8 mouse cellular contexts compared by ENCODE assay signal in genomic region chr7:43442684-43443083, GRCm38 (mm10). TPM values are rescaled to one million over a fixed set of nuclear protein-coding genes. Genes with fewer than 3 reads are reported as not detected.
A peak's percentile ranks its signal among the peaks of the same experiment; 100 is the strongest.
DNase-seq lines count a peak whose midpoint lies in the region; ATAC-seq and TF ChIP-seq lines count a peak whose summit lies in the region.

No protein-coding gene starts in this region.

- TF ChIP-seq POLR2A in myocyte (IDR thresholded peaks at IDR 0.05; ENCODE audit: insufficient read length, low read depth), result no peak

- peak overlapping the region; percentile 99 for H3K27ac ChIP-seq in kidney, postnatal 0 days
- H3K27ac ChIP-seq in embryonic facial prominence, embryonic 12.5 days, result peak overlapping the region; percentile 96
- H3K27ac ChIP-seq in intestine, embryonic 15.5 days, result peak overlapping the region; percentile 98

- H3K36me3 ChIP-seq in kidney, postnatal 0 days (ENCODE audit: insufficient read depth, low read length), result no peaks in the 10 kb centered on the region
- H3K36me3 ChIP-seq in embryonic facial prominence, embryonic 12.5 days, result no peaks in the 10 kb centered on the region
- no peaks in the 10 kb centered on the region for H3K36me3 ChIP-seq in intestine, embryonic 15.5 days
- H3K36me3 ChIP-seq in myocyte (ENCODE audit: control insufficient read depth, insufficient read depth), result no peaks in the 10 kb centered on the region

- TF ChIP-seq CTCF in kidney, postnatal 0 days (IDR thresholded peaks at IDR 0.05; ENCODE audit: low read depth), result no peak

- peak overlapping the region; percentile 48 for H3K4me3 ChIP-seq in kidney, postnatal 0 days (replicated peaks; ENCODE audit: low read depth, low read length)
- H3K4me3 ChIP-seq in embryonic facial prominence, embryonic 12.5 days, result peak overlapping the region; percentile 45
- peak overlapping the region; percentile 51 for H3K4me3 ChIP-seq in intestine, embryonic 15.5 days (replicated peaks)
- H3K4me3 ChIP-seq in myocyte, result peak overlapping the region; percentile 69

- H3K4me2 ChIP-seq in kidney, postnatal 0 days (ENCODE audit: low read length), result peak overlapping the region; percentile 80
- peak overlapping the region; percentile 83 for H3K4me2 ChIP-seq in embryonic facial prominence, embryonic 12.5 days (replicated peaks)
- H3K4me2 ChIP-seq in intestine, embryonic 15.5 days (replicated peaks), result peak overlapping the region; percentile 89
- H3K4me2 ChIP-seq in myocyte (ENCODE audit: low read depth), result peak overlapping the region; percentile 99

- peaks cover 11% of the 10 kb centered on the region for H3K79me2 ChIP-seq in myocyte (ENCODE audit: control insufficient read depth, insufficient read depth)

- ATAC-seq in kidney, postnatal 0 days (replicated peaks; ENCODE audit: low FRiP score, low read depth), result no peak
- ATAC-seq in embryonic facial prominence, embryonic 12.5 days (ENCODE audit: insufficient number of reproducible peaks, insufficient read depth, low FRiP score, low TSS enrichment), result no peak
- peak; percentile 9; the same call in 1 of the 2 replicates for ATAC-seq in intestine, embryonic 15.5 days

- DNase-seq in kidney, postnatal 0 days (ENCODE audit: low spot score), result no peak
- no peak for DNase-seq in kidney, adult 9 months
- DNase-seq in left cerebral cortex, adult 9 months (ENCODE audit: low spot score in 2 of 2), result no peak
- no peak for DNase-seq in layer of hippocampus, postnatal 36 days
- DNase-seq in adrenal gland, adult 8-10 months, result no peak

- H3K9ac ChIP-seq in kidney, postnatal 0 days (ENCODE audit: low read depth, low read length), result peak overlapping the region; percentile 67
- peak overlapping the region; percentile 57 for H3K9ac ChIP-seq in embryonic facial prominence, embryonic 12.5 days
- peak overlapping the region; percentile 66 for H3K9ac ChIP-seq in intestine, embryonic 15.5 days

- H3K9me3 ChIP-seq in kidney, postnatal 0 days (replicated peaks; ENCODE audit: low read length), result no peaks in the 10 kb centered on the region
- H3K9me3 ChIP-seq in embryonic facial prominence, embryonic 12.5 days, result no peaks in the 10 kb centered on the region
- H3K9me3 ChIP-seq in intestine, embryonic 15.5 days, result no peaks in the 10 kb centered on the region

- WGBS in kidney, postnatal 0 days, result 10% methylated on average over 9 of the region's 9 CpGs
- 9% methylated on average over 9 of the region's 9 CpGs for WGBS in embryonic facial prominence, embryonic 12.5 days
- 11% methylated on average over 9 of the region's 9 CpGs for WGBS in intestine, embryonic 15.5 days

- peak overlapping the region; percentile 44 for H3ac ChIP-seq in myocyte (ENCODE audit: control insufficient read depth, insufficient read length)

- peaks cover 12% of the 10 kb centered on the region; the same call in 1 of the 2 replicates for H3K4me1 ChIP-seq in kidney, postnatal 0 days (replicated peaks; ENCODE audit: insufficient read depth, low read length)
- peaks cover 9% of the 10 kb centered on the region for H3K4me1 ChIP-seq in embryonic facial prominence, embryonic 12.5 days
- peaks cover 10% of the 10 kb centered on the region for H3K4me1 ChIP-seq in intestine, embryonic 15.5 days (replicated peaks)

- H3K27me3 ChIP-seq in kidney, postnatal 0 days (ENCODE audit: insufficient read depth, low read length), result no peaks in the 10 kb centered on the region
- H3K27me3 ChIP-seq in embryonic facial prominence, embryonic 12.5 days, result no peaks in the 10 kb centered on the region
- no peaks in the 10 kb centered on the region for H3K27me3 ChIP-seq in intestine, embryonic 15.5 days (replicated peaks)
- no peaks in the 10 kb centered on the region for H3K27me3 ChIP-seq in myocyte (ENCODE audit: control insufficient read depth, insufficient read depth, insufficient read length)

TF ChIP-seq in myocyte, 11 proteins besides CTCF, POLR2A, EP300 and RAD21:
- no peak for TF ChIP-seq MYOG (IDR thresholded peaks at IDR 0.05; ENCODE audit: control insufficient read depth in 1 of 3, insufficient read depth in 1 of 3, insufficient read length in 2 of 3, low read depth in 2 of 3)
- TF ChIP-seq REST (IDR thresholded peaks at IDR 0.05; ENCODE audit: insufficient read depth, insufficient read length), result no peak
- TF ChIP-seq TCF12 (IDR thresholded peaks at IDR 0.05; ENCODE audit: insufficient read depth, poor library complexity, severe bottlenecking), result no peak
- no peak for TF ChIP-seq TCF3 (IDR thresholded peaks at IDR 0.05; ENCODE audit: insufficient read length, low read depth)
- no peak for TF ChIP-seq MYOD1 (IDR thresholded peaks at IDR 0.05; ENCODE audit: control insufficient read depth in 1 of 3, insufficient read length in 2 of 3, low read depth in 2 of 3)
- TF ChIP-seq SRF (IDR thresholded peaks at IDR 0.05; ENCODE audit: control insufficient read depth, insufficient read length, low read depth), result no peak
- TF ChIP-seq CEBPB (IDR thresholded peaks at IDR 0.05; ENCODE audit: insufficient read depth, poor library complexity, severe bottlenecking), result no peak
- no peak for TF ChIP-seq E2F4 (IDR thresholded peaks at IDR 0.05; ENCODE audit: insufficient read depth)
- no peak for TF ChIP-seq USF1 (IDR thresholded peaks at IDR 0.05; ENCODE audit: low read depth)
TF ChIP-seq in myocyte: peak in this region for 0.

RNA-seq across cellular contexts. Expression of gene Etfb, which starts 1.2 kb away (rescaled TPM):
- polyA plus RNA-seq in kidney, postnatal 0 days (2015; fragmentation: Nextera tagmentation; extraction: Ambion mirVana), result 575 and 604 TPM in 2 replicates
- polyA plus RNA-seq in embryonic facial prominence, embryonic 12.5 days (2016; fragmentation: Nextera tagmentation; extraction: Ambion mirVana), result 237 and 240 TPM in 2 replicates
- polyA plus RNA-seq in intestine, embryonic 15.5 days (2015; fragmentation: Nextera tagmentation; extraction: Ambion mirVana), result 429 and 478 TPM in 2 replicates
- 244 TPM for polyA plus RNA-seq in myocyte (2012; fragmentation: generic; extraction: Trizol)
- 10 to 100 TPM; 68.4 to 74.4 TPM for total RNA-seq in layer of hippocampus, postnatal 36 days (2021)
- total RNA-seq in adrenal gland, adult 8-10 months (2022), result 100 to 1,000 TPM; 286 to 399 (median 360) TPM

RNA-seq across cellular contexts. Expression of gene Gm45233, which starts 1.2 kb away (rescaled TPM):
- polyA plus RNA-seq in kidney, postnatal 0 days (2015; fragmentation: Nextera tagmentation; extraction: Ambion mirVana), result 0.24 and 0.29 TPM in 2 replicates
- polyA plus RNA-seq in embryonic facial prominence, embryonic 12.5 days (2016; fragmentation: Nextera tagmentation; extraction: Ambion mirVana), result 0.38 and 0.90 TPM in 2 replicates
- 0.40 and 0.52 TPM in 2 replicates for polyA plus RNA-seq in intestine, embryonic 15.5 days (2015; fragmentation: Nextera tagmentation; extraction: Ambion mirVana)
- 0.12 TPM for polyA plus RNA-seq in myocyte (2012; fragmentation: generic; extraction: Trizol)
- under 1 TPM; 0.80 to 0.86 TPM for total RNA-seq in layer of hippocampus, postnatal 36 days (2021)
- 1 to 10 TPM in 1 of 4 experiments, under 1 TPM in 2, not detected in 1; 0.35 to 3.3 (median 0.80) TPM for total RNA-seq in adrenal gland, adult 8-10 months (2022)

RNA-seq across cellular contexts. Expression of gene Cldnd2, which starts 2.1 kb away (rescaled TPM):
- polyA plus RNA-seq in kidney, postnatal 0 days (2015; fragmentation: Nextera tagmentation; extraction: Ambion mirVana), result 0.18 TPM in 1 of 2 replicates, not detected in the other
- not detected in 2 replicates for polyA plus RNA-seq in embryonic facial prominence, embryonic 12.5 days (2016; fragmentation: Nextera tagmentation; extraction: Ambion mirVana)
- 0.23 TPM in 1 of 2 replicates, not detected in the other for polyA plus RNA-seq in intestine, embryonic 15.5 days (2015; fragmentation: Nextera tagmentation; extraction: Ambion mirVana)
- polyA plus RNA-seq in myocyte (2012; fragmentation: generic; extraction: Trizol), result not detected
- total RNA-seq in layer of hippocampus, postnatal 36 days (2021), result not detected
- not detected for total RNA-seq in adrenal gland, adult 8-10 months (2022)

RNA-seq across cellular contexts. Expression of gene Nkg7, which starts 5.8 kb away (rescaled TPM):
- 0.20 and 0.49 TPM in 2 replicates for polyA plus RNA-seq in kidney, postnatal 0 days (2015; fragmentation: Nextera tagmentation; extraction: Ambion mirVana)
- polyA plus RNA-seq in embryonic facial prominence, embryonic 12.5 days (2016; fragmentation: Nextera tagmentation; extraction: Ambion mirVana), result 0.27 and 0.37 TPM in 2 replicates
- 2.3 and 3.6 TPM in 2 replicates for polyA plus RNA-seq in intestine, embryonic 15.5 days (2015; fragmentation: Nextera tagmentation; extraction: Ambion mirVana)
- not detected for polyA plus RNA-seq in myocyte (2012; fragmentation: generic; extraction: Trizol)
- not detected for total RNA-seq in layer of hippocampus, postnatal 36 days (2021)
- total RNA-seq in adrenal gland, adult 8-10 months (2022), result 1 to 10 TPM in 3 of 4 experiments, under 1 TPM in 1; 0.77 to 1.3 (median 1.1) TPM

RNA-seq across cellular contexts. Expression of gene Lim2, which starts 15.2 kb away (rescaled TPM):
- not detected in 2 replicates for polyA plus RNA-seq in kidney, postnatal 0 days (2015; fragmentation: Nextera tagmentation; extraction: Ambion mirVana)
- polyA plus RNA-seq in embryonic facial prominence, embryonic 12.5 days (2016; fragmentation: Nextera tagmentation; extraction: Ambion mirVana), result 1.9 and 3.9 TPM in 2 replicates
- polyA plus RNA-seq in intestine, embryonic 15.5 days (2015; fragmentation: Nextera tagmentation; extraction: Ambion mirVana), result 0.97 and 1.2 TPM in 2 replicates
- polyA plus RNA-seq in myocyte (2012; fragmentation: generic; extraction: Trizol), result not detected
- total RNA-seq in layer of hippocampus, postnatal 36 days (2021), result not detected
- total RNA-seq in adrenal gland, adult 8-10 months (2022), result not detected
